10 mouse cellular contexts compared by ENCODE assay signal in the genomic region with DNA sequence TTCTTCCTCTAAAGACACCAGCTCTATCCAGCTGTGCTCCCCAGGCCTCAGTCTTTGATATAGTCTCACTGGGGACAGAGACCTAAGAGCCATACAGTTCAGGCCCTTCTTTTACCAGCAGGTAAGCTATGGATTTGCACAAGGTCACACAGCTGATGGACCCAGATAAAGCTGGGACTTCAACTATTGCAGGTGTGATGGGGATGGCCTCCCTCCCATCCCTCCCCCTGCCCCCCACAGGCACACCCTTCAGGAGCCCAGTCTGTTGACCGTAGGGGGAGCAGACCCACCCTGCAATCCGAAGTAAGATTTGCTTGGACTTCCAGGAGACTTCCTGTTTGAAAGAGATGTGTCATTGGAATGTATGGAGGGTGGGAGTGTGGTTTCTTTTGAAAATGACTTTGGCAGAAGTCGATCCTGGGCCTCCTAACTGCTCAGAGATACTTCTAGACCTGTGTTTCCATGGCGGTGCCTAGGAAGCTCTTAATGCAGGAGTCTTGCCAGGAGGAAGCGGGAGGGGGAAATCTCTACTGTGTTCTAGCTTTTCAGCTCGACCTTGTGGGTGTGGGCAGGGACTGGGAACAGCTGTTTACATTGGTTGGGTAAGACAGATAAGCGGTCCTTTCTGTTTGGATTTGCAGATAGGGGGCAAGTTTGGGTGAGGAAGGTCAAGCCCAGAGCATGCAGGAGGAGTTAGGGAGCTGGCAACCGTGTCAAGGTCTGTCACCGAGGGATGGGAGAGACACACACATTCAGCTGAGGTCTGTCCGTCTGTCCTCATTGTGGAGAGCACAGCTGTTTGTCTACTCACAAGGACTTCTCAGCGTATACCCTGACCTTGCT. TPM values are rescaled to one million over a fixed set of nuclear protein-coding genes. Genes with fewer than 3 reads are reported as not detected.
A peak's percentile ranks its signal among the peaks of the same experiment; 100 is the strongest.
DNase-seq lines count a peak whose midpoint lies in the region; ATAC-seq and TF ChIP-seq lines count a peak whose summit lies in the region.
"Had no signal": no experiment of that assay in that cellular context is flagged by ENCODE, and none has a peak within 500 bp of the region (broad histone marks: within the 10 kb centered on the region; RNA-seq: fewer than 3 reads in every experiment).

No protein-coding gene starts in this region.

- peak; percentile 66 for ATAC-seq in megakaryocyte progenitor cell, adult 5-6 weeks (replicated peaks; ENCODE audit: poor library complexity)
- no peak for ATAC-seq in frontal cortex, adult (ENCODE audit: low TSS enrichment)
- no peak for ATAC-seq in forebrain, embryonic 11.5 days (replicated peaks; ENCODE audit: low FRiP score)
- ATAC-seq: midbrain, embryonic 13.5 days had no signal

- H3K27me3 ChIP-seq in ES-Bruce4 (ENCODE audit: control insufficient read depth, insufficient read depth, low read length, poor library complexity, severe bottlenecking) (no peaks in the 10 kb centered on the region), MEL (ENCODE audit: control insufficient read depth in 1 of 2, insufficient read depth in 2 of 2, low read length in 2 of 2) (no peaks in the 10 kb centered on the region; a peak in 2 of 4 replicates)
- no peaks in the 10 kb centered on the region for H3K27me3 ChIP-seq in forebrain, embryonic 11.5 days (ENCODE audit: control insufficient read depth, insufficient read depth, low read length)
- H3K27me3 ChIP-seq: embryonic facial prominence, embryonic 12.5 days; midbrain, embryonic 13.5 days had no signal

- H3K27ac ChIP-seq in ES-Bruce4 (ENCODE audit: insufficient read depth, low read length), result peak overlapping the region; percentile 41
- H3K27ac ChIP-seq in MEL (ENCODE audit: control insufficient read depth, low read depth, low read length), result no peak overlapping the region
- H3K27ac ChIP-seq in forebrain, embryonic 11.5 days (ENCODE audit: low read depth, low read length), result no peak overlapping the region
- H3K27ac ChIP-seq: embryonic facial prominence, embryonic 12.5 days; midbrain, embryonic 13.5 days had no signal

- TF ChIP-seq POLR2A in ES-Bruce4 (IDR thresholded peaks at IDR 0.05; ENCODE audit: insufficient read depth, low read length), result no peak
- no peak for TF ChIP-seq POLR2A in MEL (IDR thresholded peaks at IDR 0.05; ENCODE audit: control insufficient read depth in 1 of 2, insufficient read depth in 1 of 2, low read depth in 1 of 2, low read length in 2 of 2, poor library complexity in 1 of 2)

- peaks cover 14% of the 10 kb centered on the region for H3K4me1 ChIP-seq in ES-Bruce4 (ENCODE audit: control insufficient read depth, insufficient read depth, low read length)
- H3K4me1 ChIP-seq in MEL (ENCODE audit: control insufficient read depth in 1 of 2, insufficient read depth in 2 of 2, low read length in 2 of 2), result peaks cover 0 to 5% of the 10 kb centered on the region in 2 experiments; a peak in 1 of 4 replicates
- H3K4me1 ChIP-seq in forebrain, embryonic 11.5 days (replicated peaks; ENCODE audit: control insufficient read depth, insufficient read depth, low read length), result no peaks in the 10 kb centered on the region

- H3K9me3 ChIP-seq in ES-Bruce4 (replicated peaks; ENCODE audit: control insufficient read depth, insufficient read depth, low read length, poor library complexity, severe bottlenecking) (no peaks in the 10 kb centered on the region), MEL (replicated peaks; ENCODE audit: insufficient read depth, low read length) (no peaks in the 10 kb centered on the region)
- no peaks in the 10 kb centered on the region for H3K9me3 ChIP-seq in forebrain, embryonic 11.5 days (ENCODE audit: control insufficient read depth, low read length)
- H3K9me3 ChIP-seq: embryonic facial prominence, embryonic 12.5 days; midbrain, embryonic 13.5 days had no signal

- H3K36me3 ChIP-seq in ES-Bruce4 (ENCODE audit: control insufficient read depth, insufficient read depth, low read length, poor library complexity, severe bottlenecking), result no peaks in the 10 kb centered on the region
- H3K36me3 ChIP-seq in MEL (ENCODE audit: control insufficient read depth in 1 of 2, insufficient read depth in 2 of 2, low read length in 2 of 2), result no peaks in the 10 kb centered on the region
- no peaks in the 10 kb centered on the region for H3K36me3 ChIP-seq in forebrain, embryonic 11.5 days (ENCODE audit: control insufficient read depth, insufficient read depth, low read length)
- H3K36me3 ChIP-seq: embryonic facial prominence, embryonic 12.5 days; midbrain, embryonic 13.5 days had no signal

- TF ChIP-seq CTCF in ES-Bruce4 (IDR thresholded peaks at IDR 0.05; ENCODE audit: low read depth, low read length), result no peak
- no peak for TF ChIP-seq CTCF in MEL (IDR thresholded peaks at IDR 0.05 in 2 of 3, conservative IDR thresholded peaks at IDR 0.05 in 1 of 3; ENCODE audit: control insufficient read depth in 1 of 3, insufficient read depth in 1 of 3, low read depth in 2 of 3, low read length in 3 of 3, poor library complexity in 1 of 3, severe bottlenecking in 1 of 3)

- H3K9ac ChIP-seq in ES-Bruce4 (ENCODE audit: low read depth, poor library complexity, severe bottlenecking), result no peak overlapping the region
- no peak overlapping the region for H3K9ac ChIP-seq in MEL (ENCODE audit: control insufficient read depth, low read depth, low read length, poor library complexity, severe bottlenecking)
- no peak overlapping the region for H3K9ac ChIP-seq in forebrain, embryonic 11.5 days (ENCODE audit: low read length)
- H3K9ac ChIP-seq: embryonic facial prominence, embryonic 12.5 days; midbrain, embryonic 13.5 days had no signal

- H3K4me2 ChIP-seq in forebrain, embryonic 11.5 days (ENCODE audit: low read depth, low read length, severe bottlenecking), result no peak overlapping the region
- H3K4me2 ChIP-seq: embryonic facial prominence, embryonic 12.5 days; midbrain, embryonic 13.5 days had no signal

- peak; percentile 24 for DNase-seq in MEL (ENCODE audit: low read depth, low spot score)
- peak; percentile 46 for DNase-seq in liver
- DNase-seq in forebrain, embryonic 11.5 days (ENCODE audit: low spot score), result no peak
- DNase-seq in spleen, postnatal 14 days (ENCODE audit: low spot score in 2 of 2), result no peak
- DNase-seq: spleen, adult 18-20 months had no signal

- TF ChIP-seq EP300 in ES-Bruce4 (IDR thresholded peaks at IDR 0.05; ENCODE audit: insufficient read depth, low read depth, low read length) (peak; percentile 91), MEL (IDR thresholded peaks at IDR 0.05; ENCODE audit: low read depth in 1 of 2, low read length in 2 of 2) (no peak)

- H3K4me3 ChIP-seq in ES-Bruce4 (ENCODE audit: low read depth, low read length) (no peak overlapping the region), MEL (ENCODE audit: control insufficient read depth in 1 of 2, insufficient read depth in 1 of 2, low read depth in 2 of 2, low read length in 2 of 2) (no peak overlapping the region)
- H3K4me3 ChIP-seq in forebrain, embryonic 11.5 days (ENCODE audit: low read depth, low read length), result no peak overlapping the region
- H3K4me3 ChIP-seq: embryonic facial prominence, embryonic 12.5 days; midbrain, embryonic 13.5 days had no signal

- WGBS in forebrain, embryonic 11.5 days, result 73% methylated on average over 11 of the region's 11 CpGs

- TF ChIP-seq RAD21 in MEL (IDR thresholded peaks at IDR 0.05; ENCODE audit: low read depth, low read length), result no peak

- no peaks in the 10 kb centered on the region for H3K79me2 ChIP-seq in MEL (ENCODE audit: control insufficient read depth, insufficient read depth, low read length, poor library complexity)

TF ChIP-seq in MEL, 35 proteins besides CTCF, POLR2A, EP300 and RAD21:
- TF ChIP-seq JUND (IDR thresholded peaks at IDR 0.05; ENCODE audit: low read depth, low read length) (no peak), MEF2A (IDR thresholded peaks at IDR 0.05; ENCODE audit: extremely low read depth, insufficient replicate concordance, low read depth, low read length, poor library complexity, severe bottlenecking) (no peak), NRF1 (IDR thresholded peaks at IDR 0.05; ENCODE audit: insufficient read depth, low read depth, low read length, poor library complexity, severe bottlenecking) (no peak), SIN3A (IDR thresholded peaks at IDR 0.05; ENCODE audit: low read length) (no peak), ELF1 (IDR thresholded peaks at IDR 0.05; ENCODE audit: low read depth, low read length) (no peak), GABPA (IDR thresholded peaks at IDR 0.05; ENCODE audit: low read depth, low read length) (no peak), RCOR1 (IDR thresholded peaks at IDR 0.05; ENCODE audit: low read depth, low read length) (0 out of 2 replicates have a peak, but pooled peaks have one; percentile 26), MAX (IDR thresholded peaks at IDR 0.05; ENCODE audit: low read length) (no peak), ETS1 (IDR thresholded peaks at IDR 0.05; ENCODE audit: low read depth, low read length) (no peak), ZC3H11A (IDR thresholded peaks at IDR 0.05; ENCODE audit: low read depth, low read length) (no peak), CHD1 (IDR thresholded peaks at IDR 0.05; ENCODE audit: low read depth, low read length) (no peak), ZKSCAN1 (IDR thresholded peaks at IDR 0.05; ENCODE audit: low read depth, low read length) (no peak), NELFE (IDR thresholded peaks at IDR 0.05; ENCODE audit: low read depth, low read length) (no peak), GATA1 (IDR thresholded peaks at IDR 0.05; ENCODE audit: low read depth, low read length) (peak; percentile 17; the same call in 1 of the 2 replicates)

RNA-seq across cellular contexts. Expression of gene Proser2, which starts 58.2 kb away (rescaled TPM):
- polyA plus RNA-seq in ES-Bruce4 (2011; ENCODE audit: insufficient read depth, insufficient read length, low read depth, missing spikeins) (5.2 and 5.9 TPM in 2 replicates), MEL (2012; ENCODE audit: insufficient read depth in 1 of 2, insufficient read length in 2 of 2, low read depth in 1 of 2, low replicate concordance in 2 of 2, missing spikeins in 1 of 2) (not detected)
- total RNA-seq in MEL (2012; rRNA removed), result not detected in 2 replicates
- total RNA-seq in megakaryocyte progenitor cell, adult 5-6 weeks (2015), result 0.15 TPM in 1 of 2 replicates, not detected in the other
- total RNA-seq in megakaryocyte progenitor cell, adult 5-6 weeks (2017), result not detected in 2 replicates
- polyA plus RNA-seq in forebrain, embryonic 11.5 days (2014; fragmentation: Nextera tagmentation; extraction: Ambion mirVana), result 2.8 and 3.8 TPM in 2 replicates

Comparison
In these comparisons a context has a peak if more than half of its experiments do, and no peak if none do; other contexts are left out.
1. DNase-seq: peak in MEL (single experiment) and liver (single experiment); none in forebrain, embryonic 11.5 days (single experiment) and spleen, postnatal 14 days (0 of 2).